Mouse (Mus musculus): ENCODE data around the gene Tbx18. TPM values are rescaled to one million over a fixed set of nuclear protein-coding genes. Genes with fewer than 3 reads are reported as not detected.

The Tbx18 gene
- polyA plus RNA-seq, 1 experiment: 1.8 TPM

- Histone ChIP-seq H3K4me3 (ENCODE audit: insufficient read depth, low read length) (no peak overlapping the region), H3K27ac (ENCODE audit: insufficient read depth, low read length) (no peak overlapping the region), H3K4me1 (ENCODE audit: control insufficient read depth, insufficient read depth, low read length) (no peaks in the 10 kb centered on the region)
- no peak for TF ChIP-seq POLR2A (IDR thresholded peaks at IDR 0.05; ENCODE audit: extremely low read depth, insufficient read depth, low read length)
- TF ChIP-seq CTCF (IDR thresholded peaks at IDR 0.05; ENCODE audit: extremely low read depth, insufficient read depth, low read length): no peak
These were observed 6.2 kb upstream of the Tbx18 start for GRCm38 (mm10) chr9:87737271-87737670.

DNA sequence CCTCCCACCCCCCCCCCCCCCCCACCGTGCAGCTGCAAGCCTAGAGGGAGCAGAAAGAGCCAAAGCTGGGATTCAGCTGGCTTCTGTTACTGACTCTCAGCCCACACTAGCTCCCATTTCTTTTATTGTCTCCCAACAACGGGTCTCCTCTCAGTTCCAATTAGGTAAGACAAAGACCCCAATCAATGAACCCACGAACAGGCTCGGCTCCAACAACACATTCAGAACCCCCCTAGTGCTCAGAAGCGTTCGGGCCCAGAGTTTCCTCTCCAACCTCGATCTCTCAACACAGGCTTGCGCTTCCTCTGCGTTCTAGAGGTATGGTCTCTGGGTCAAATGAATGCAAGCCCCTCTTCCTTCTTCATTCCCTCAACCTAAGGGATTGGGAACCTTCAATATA is 4.0 kb upstream of the Tbx18 start:
- Histone ChIP-seq H3K4me1 (ENCODE audit: control insufficient read depth, insufficient read depth, low read length) (no peaks in the 10 kb centered on the region), H3K4me3 (ENCODE audit: insufficient read depth, low read length) (no peak overlapping the region), H3K27ac (ENCODE audit: insufficient read depth, low read length) (no peak overlapping the region)
- TF ChIP-seq POLR2A (IDR thresholded peaks at IDR 0.05; ENCODE audit: extremely low read depth, insufficient read depth, low read length) (no peak), CTCF (IDR thresholded peaks at IDR 0.05; ENCODE audit: extremely low read depth, insufficient read depth, low read length) (no peak)

- no peak for TF ChIP-seq POLR2A (IDR thresholded peaks at IDR 0.05; ENCODE audit: extremely low read depth, insufficient read depth, low read length)
- no peak for TF ChIP-seq CTCF (IDR thresholded peaks at IDR 0.05; ENCODE audit: extremely low read depth, insufficient read depth, low read length)
These were observed 3.6 kb upstream of the Tbx18 start for GRCm38 (mm10) chr9:87734631-87735030.

DNA sequence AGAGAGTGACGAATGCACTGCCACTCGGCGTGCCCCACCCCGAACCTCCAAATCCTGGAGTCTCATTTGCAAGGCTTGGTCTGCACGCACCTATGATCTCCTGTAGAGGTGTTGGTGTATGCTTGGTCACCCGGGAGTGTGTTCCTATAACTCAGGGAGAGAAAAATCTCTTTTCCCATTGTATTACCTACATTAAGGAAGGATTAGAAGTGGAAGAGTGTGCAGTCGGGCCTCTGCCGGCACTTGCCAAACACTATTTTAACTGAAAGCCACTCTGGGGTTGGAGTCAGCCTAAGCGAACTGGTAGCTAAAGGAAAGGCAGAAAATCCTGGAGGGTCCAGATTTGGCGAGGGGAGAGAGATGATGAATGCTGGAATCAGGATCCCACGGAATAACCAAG is 2.7 kb upstream of the Tbx18 start:
- Histone ChIP-seq H3K4me1 (ENCODE audit: control insufficient read depth, insufficient read depth, low read length) (no peaks in the 10 kb centered on the region), H3K27ac (ENCODE audit: insufficient read depth, low read length) (no peak overlapping the region), H3K4me3 (ENCODE audit: insufficient read depth, low read length) (no peak overlapping the region)
- TF ChIP-seq CTCF (IDR thresholded peaks at IDR 0.05; ENCODE audit: extremely low read depth, insufficient read depth, low read length) (no peak), POLR2A (IDR thresholded peaks at IDR 0.05; ENCODE audit: extremely low read depth, insufficient read depth, low read length) (no peak)

More at GRCm38 (mm10) chr9:87734631-87735030, 3.6 kb upstream of the Tbx18 start:
- H3K4me1 ChIP-seq (ENCODE audit: control insufficient read depth, insufficient read depth, low read length): no peaks in the 10 kb centered on the region
- H3K4me3 ChIP-seq (ENCODE audit: insufficient read depth, low read length): no peak overlapping the region
- H3K27ac ChIP-seq (ENCODE audit: insufficient read depth, low read length): no peak overlapping the region

- no peak overlapping the region for H3K27ac ChIP-seq (ENCODE audit: insufficient read depth, low read length)
- H3K4me3 ChIP-seq (ENCODE audit: insufficient read depth, low read length): no peak overlapping the region
- no peaks in the 10 kb centered on the region for H3K4me1 ChIP-seq (ENCODE audit: control insufficient read depth, insufficient read depth, low read length)
- TF ChIP-seq POLR2A (IDR thresholded peaks at IDR 0.05; ENCODE audit: extremely low read depth, insufficient read depth, low read length): no peak
- TF ChIP-seq CTCF (IDR thresholded peaks at IDR 0.05; ENCODE audit: extremely low read depth, insufficient read depth, low read length): no peak
These were observed 2.2 kb upstream of the Tbx18 start for GRCm38 (mm10) chr9:87733236-87733630.

DNA sequence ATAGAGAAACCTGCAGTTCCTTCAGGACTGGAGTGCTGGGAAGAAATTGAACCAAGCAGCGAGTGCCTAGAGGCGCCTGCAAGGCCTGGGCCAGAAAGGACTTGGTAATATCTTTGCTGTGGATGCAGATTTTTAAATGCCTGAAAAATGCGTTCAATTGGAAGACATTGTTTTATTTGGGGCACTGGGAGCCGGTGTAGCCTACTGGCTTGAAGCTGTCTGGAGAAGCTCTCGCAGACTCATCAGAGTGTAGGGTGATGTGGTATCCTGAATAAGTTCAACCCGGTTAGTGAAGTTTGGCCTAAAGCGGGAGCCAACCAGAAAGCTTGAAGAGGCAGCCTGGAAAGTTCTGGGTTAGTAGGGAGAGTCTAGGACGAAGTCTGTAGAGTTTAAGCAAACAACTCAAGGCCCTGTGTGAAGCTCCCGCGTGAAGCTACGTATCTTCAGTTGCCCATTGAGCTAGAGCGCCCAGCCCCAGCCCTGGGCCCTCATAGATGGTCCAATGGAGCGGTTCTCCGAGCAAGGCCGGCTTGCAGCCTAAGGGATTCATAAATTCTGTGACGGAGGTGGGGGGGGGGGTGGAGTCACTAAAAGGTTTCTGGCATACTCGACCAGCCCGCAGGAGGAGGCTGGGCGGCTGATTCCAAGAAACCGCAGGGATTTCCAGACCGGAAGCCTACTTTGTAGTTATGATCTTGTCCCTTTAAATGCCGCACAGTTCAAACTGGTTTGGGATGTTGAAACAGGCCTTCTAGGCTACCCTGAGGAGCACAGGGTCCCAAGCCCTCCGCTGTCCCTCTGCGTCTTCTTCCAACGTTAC is 1.6 kb upstream of the Tbx18 start:
- H3K4me1 ChIP-seq (ENCODE audit: control insufficient read depth, insufficient read depth, low read length): no peaks in the 10 kb centered on the region

DNA sequence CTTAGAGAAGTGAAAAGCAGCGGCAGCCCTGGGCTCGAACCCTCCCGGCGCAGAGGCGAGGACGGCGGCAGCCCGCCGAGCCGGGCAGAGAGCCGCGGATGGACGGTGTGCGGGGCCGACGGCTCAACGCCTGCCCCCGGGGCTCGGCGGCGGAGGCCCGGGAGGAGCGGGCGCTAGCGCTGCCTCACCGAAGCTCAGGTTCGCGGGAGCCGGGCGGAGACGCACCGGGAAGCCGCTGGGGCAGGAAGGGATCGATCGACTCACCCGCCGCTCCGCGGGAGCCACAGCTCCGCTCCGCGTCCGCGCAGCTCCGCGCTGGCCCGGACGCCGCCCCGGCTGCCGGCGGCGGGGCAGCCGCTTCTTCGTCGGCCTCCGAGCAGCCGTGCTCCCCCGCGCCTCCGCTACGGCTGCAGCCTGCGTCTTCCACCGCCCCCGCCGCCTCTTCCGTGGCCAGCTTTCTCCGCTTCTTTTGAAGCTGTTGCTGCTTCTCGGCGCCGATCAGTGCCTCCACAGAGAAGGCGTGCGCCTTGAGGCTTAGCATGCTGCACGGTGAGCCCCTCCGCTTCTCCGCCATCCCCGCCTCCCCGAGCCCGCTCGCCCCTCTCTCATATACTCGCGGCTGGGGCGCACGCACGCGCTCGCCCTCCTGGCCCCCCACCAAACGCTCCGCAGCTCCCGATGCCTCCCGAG is 644 bp downstream of the Tbx18 start:
- no peak overlapping the region for H3K27ac ChIP-seq (ENCODE audit: insufficient read depth, low read length)
- TF ChIP-seq CTCF (IDR thresholded peaks at IDR 0.05; ENCODE audit: extremely low read depth, insufficient read depth, low read length) (no peak), POLR2A (IDR thresholded peaks at IDR 0.05; ENCODE audit: extremely low read depth, insufficient read depth, low read length) (no peak)

More for the DNA sequence above, 1.6 kb upstream of the Tbx18 start:
- Histone ChIP-seq H3K27ac (ENCODE audit: insufficient read depth, low read length) (no peak overlapping the region), H3K4me3 (ENCODE audit: insufficient read depth, low read length) (no peak overlapping the region)
- TF ChIP-seq POLR2A (IDR thresholded peaks at IDR 0.05; ENCODE audit: extremely low read depth, insufficient read depth, low read length) (no peak), CTCF (IDR thresholded peaks at IDR 0.05; ENCODE audit: extremely low read depth, insufficient read depth, low read length) (no peak)

GRCm38 (mm10) chr9:87729316-87730270 is 1.5 kb downstream of the Tbx18 start:
- TF ChIP-seq CTCF (IDR thresholded peaks at IDR 0.05; ENCODE audit: extremely low read depth, insufficient read depth, low read length) (no peak), POLR2A (IDR thresholded peaks at IDR 0.05; ENCODE audit: extremely low read depth, insufficient read depth, low read length) (no peak)
- Histone ChIP-seq H3K27ac (ENCODE audit: insufficient read depth, low read length) (no peak overlapping the region), H3K4me3 (ENCODE audit: insufficient read depth, low read length) (no peak overlapping the region), H3K4me1 (ENCODE audit: control insufficient read depth, insufficient read depth, low read length) (no peaks in the 10 kb centered on the region)

More for the DNA sequence above, 644 bp downstream of the Tbx18 start:
- Histone ChIP-seq H3K4me1 (ENCODE audit: control insufficient read depth, insufficient read depth, low read length) (no peaks in the 10 kb centered on the region), H3K4me3 (ENCODE audit: insufficient read depth, low read length) (peak overlapping the region; percentile 16; the same call in 1 of the 2 replicates)

- Histone ChIP-seq H3K27ac (ENCODE audit: insufficient read depth, low read length) (no peak overlapping the region), H3K4me3 (ENCODE audit: insufficient read depth, low read length) (no peak overlapping the region), H3K4me1 (ENCODE audit: control insufficient read depth, insufficient read depth, low read length) (no peaks in the 10 kb centered on the region)
- TF ChIP-seq CTCF (IDR thresholded peaks at IDR 0.05; ENCODE audit: extremely low read depth, insufficient read depth, low read length): no peak
- no peak for TF ChIP-seq POLR2A (IDR thresholded peaks at IDR 0.05; ENCODE audit: extremely low read depth, insufficient read depth, low read length)
These were observed 3.0 kb downstream of the Tbx18 start for GRCm38 (mm10) chr9:87728107-87728506.
